Mouse (Mus musculus) kidney, embryonic 15.5 days (tissue): ENCODE results near the gene Etv6. TPM values are rescaled to one million over a fixed set of nuclear protein-coding genes. Genes with fewer than 3 reads are reported as not detected.

Source experiments
- ATAC-seq: fragments of 200-750 bp; cut with Nextera tagmentation; replicated peaks from 2 replicates; pipeline ENCODE4 v1.8.0; 2017; ENCODE audit warnings: moderate TSS enrichment; ENCODE audit not compliant: low FRiP score
- H3K27ac ChIP-seq: fragments of 300-500 bp; sonication (generic); 2 replicates; pipeline ENCODE4 v1.5.1; 2015; ENCODE audit warnings: mild to moderate bottlenecking, inconsistent platforms
- H3K27me3 ChIP-seq: fragments of 300-500 bp; sonication (generic); 2 replicates; pipeline ENCODE4 v1.6.1; 2015; ENCODE audit warnings: inconsistent platforms
- H3K36me3 ChIP-seq: fragments of 300-500 bp; sonication (generic); 2 replicates; pipeline ENCODE4 v1.6.1; 2015; ENCODE audit warnings: inconsistent platforms
- H3K4me1 ChIP-seq: fragments of 300-500 bp; sonication (generic); 2 replicates; pipeline ENCODE4 v1.6.1; 2015; ENCODE audit warnings: inconsistent platforms
- H3K4me2 ChIP-seq: fragments of 300-500 bp; sonication (generic); 2 replicates; pipeline ENCODE4 v1.6.1; 2015; ENCODE audit warnings: moderate library complexity, mild to moderate bottlenecking, inconsistent platforms
- H3K4me3 ChIP-seq: fragments of 300-500 bp; sonication (generic); replicated peaks from 2 replicates; pipeline ENCODE4 v1.5.1; 2015; ENCODE audit warnings: mild to moderate bottlenecking, inconsistent platforms
- H3K9ac ChIP-seq: fragments of 300-500 bp; sonication (generic); 2 replicates; pipeline ENCODE4 v1.6.1; 2015; ENCODE audit warnings: mild to moderate bottlenecking, inconsistent platforms
- H3K9me3 ChIP-seq: fragments of 300-500 bp; sonication (generic); replicated peaks from 2 replicates; pipeline ENCODE4 v1.6.1; 2016; ENCODE audit warnings: inconsistent platforms
- WGBS: fragments of 180-500 bp; shearing (Covaris S2); methylation state at CpG from one replicate; pipeline ENCODE4 v1.1.7; 2015; ENCODE audit warnings: mixed read lengths; 5-methylcytosine and 5-hydroxymethylcytosine counted together
- polyA plus RNA-seq: library from polyadenylated mRNA; unstranded; fragments of >200 nt; fragmentation: Nextera tagmentation; extraction: Ambion mirVana; gene quantifications from 2 replicates; pipeline ENCODE4 v1.2.1, GENCODE M21; 2015

Gene Etv6
- polyA plus RNA-seq, 1 experiment from 2014 or later, result 13.0 TPM

- ATAC-seq, result no peak
- H3K27me3 ChIP-seq, result no peaks in the 10 kb centered on the region
- 72% methylated on average over 13 of the region's 13 CpGs for WGBS
- H3K9me3 ChIP-seq, result no peaks in the 10 kb centered on the region
- H3K36me3 ChIP-seq, result no peaks in the 10 kb centered on the region
- no peak overlapping the region for H3K9ac ChIP-seq
- no peak overlapping the region for H3K4me2 ChIP-seq
- no peak overlapping the region for H3K27ac ChIP-seq
- no peak overlapping the region for H3K4me3 ChIP-seq
- peaks cover 15% of the 10 kb centered on the region for H3K4me1 ChIP-seq
Measured at GRCm38 (mm10) chr6:134210675-134211457, 175.4 kb downstream of the Etv6 start.

- Histone ChIP-seq H3K4me3 (no peak overlapping the region), H3K4me1 (peaks cover 15% of the 10 kb centered on the region), H3K9ac (no peak overlapping the region), H3K36me3 (no peaks in the 10 kb centered on the region), H3K9me3 (no peaks in the 10 kb centered on the region), H3K4me2 (no peak overlapping the region), H3K27ac (no peak overlapping the region), H3K27me3 (no peaks in the 10 kb centered on the region)
- 78% methylated on average over 9 of the region's 9 CpGs for WGBS
- no peak for ATAC-seq
Measured at GRCm38 (mm10) chr6:134211458-134211776, 175.9 kb downstream of the Etv6 start.

- no peaks in the 10 kb centered on the region for H3K36me3 ChIP-seq
- WGBS, result 80% methylated on average over 6 of the region's 6 CpGs
- H3K9ac ChIP-seq, result no peak overlapping the region
- no peaks in the 10 kb centered on the region for H3K27me3 ChIP-seq
- ATAC-seq, result no peak
- H3K27ac ChIP-seq, result no peak overlapping the region
- H3K9me3 ChIP-seq, result no peaks in the 10 kb centered on the region
- peaks cover 42% of the 10 kb centered on the region for H3K4me1 ChIP-seq
- H3K4me3 ChIP-seq, result no peak overlapping the region
- H3K4me2 ChIP-seq, result no peak overlapping the region
Measured at GRCm38 (mm10) chr6:134217747-134218146, 182.2 kb downstream of the Etv6 start.

GRCm38 (mm10) chr6:134218441-134218840, 182.9 kb downstream of the Etv6 start:
- Histone ChIP-seq H3K4me2 (no peak overlapping the region), H3K27ac (no peak overlapping the region), H3K9ac (no peak overlapping the region), H3K4me3 (no peak overlapping the region), H3K36me3 (peaks cover 4% of the 10 kb centered on the region; the same call in 1 of the 2 replicates), H3K9me3 (no peaks in the 10 kb centered on the region), H3K4me1 (peaks cover 46% of the 10 kb centered on the region), H3K27me3 (no peaks in the 10 kb centered on the region)
- WGBS, result 85% methylated on average over 3 of the region's 3 CpGs
- ATAC-seq, result no peak

GRCm38 (mm10) chr6:134219358-134219757, 183.9 kb downstream of the Etv6 start:
- H3K9ac ChIP-seq, result no peak overlapping the region
- H3K9me3 ChIP-seq, result no peaks in the 10 kb centered on the region
- ATAC-seq, result no peak
- 14% methylated on average over 6 of the region's 6 CpGs for WGBS
- no peak overlapping the region for H3K4me2 ChIP-seq
- no peaks in the 10 kb centered on the region for H3K27me3 ChIP-seq
- peaks cover 46% of the 10 kb centered on the region for H3K4me1 ChIP-seq
- peak overlapping the region; percentile 55 for H3K27ac ChIP-seq
- H3K4me3 ChIP-seq, result no peak overlapping the region
- peaks cover 9% of the 10 kb centered on the region; the same call in 1 of the 2 replicates for H3K36me3 ChIP-seq

GRCm38 (mm10) chr6:134220209-134220777, 184.8 kb downstream of the Etv6 start:
- peaks cover 46% of the 10 kb centered on the region for H3K4me1 ChIP-seq
- 25% methylated on average over 13 of the region's 13 CpGs for WGBS
- peaks cover 13% of the 10 kb centered on the region; the same call in 1 of the 2 replicates for H3K36me3 ChIP-seq
- H3K9me3 ChIP-seq, result no peaks in the 10 kb centered on the region
- no peak overlapping the region for H3K4me3 ChIP-seq
- peak overlapping the region; percentile 55 for H3K27ac ChIP-seq
- H3K27me3 ChIP-seq, result no peaks in the 10 kb centered on the region
- peak; percentile 80 for ATAC-seq
- peak overlapping the region; percentile 3; the same call in 1 of the 2 replicates for H3K4me2 ChIP-seq
- H3K9ac ChIP-seq, result no peak overlapping the region

- peaks cover 46% of the 10 kb centered on the region for H3K4me1 ChIP-seq
- peak overlapping the region; percentile 73 for H3K27ac ChIP-seq
- peak; percentile 60 for ATAC-seq
- 61% methylated on average over 8 of the region's 8 CpGs for WGBS
- no peaks in the 10 kb centered on the region for H3K9me3 ChIP-seq
- no peak overlapping the region for H3K4me3 ChIP-seq
- H3K36me3 ChIP-seq, result peaks cover 15% of the 10 kb centered on the region; the same call in 1 of the 2 replicates
- no peak overlapping the region for H3K4me2 ChIP-seq
- no peak overlapping the region for H3K9ac ChIP-seq
- no peaks in the 10 kb centered on the region for H3K27me3 ChIP-seq
Measured at GRCm38 (mm10) chr6:134222248-134222929, 186.9 kb downstream of the Etv6 start.

- Histone ChIP-seq H3K27me3 (no peaks in the 10 kb centered on the region), H3K27ac (no peak overlapping the region), H3K4me2 (no peak overlapping the region), H3K36me3 (peaks cover 28% of the 10 kb centered on the region), H3K4me3 (no peak overlapping the region), H3K9me3 (no peaks in the 10 kb centered on the region), H3K9ac (no peak overlapping the region), H3K4me1 (peaks cover 20% of the 10 kb centered on the region)
- ATAC-seq, result no peak
- WGBS, result 89% methylated on average over 11 of the region's 11 CpGs
Measured at GRCm38 (mm10) chr6:134225564-134225963, 190.1 kb downstream of the Etv6 start.

- Histone ChIP-seq H3K36me3 (peaks cover 28% of the 10 kb centered on the region), H3K4me3 (no peak overlapping the region), H3K27ac (no peak overlapping the region), H3K9me3 (no peaks in the 10 kb centered on the region), H3K9ac (no peak overlapping the region), H3K27me3 (no peaks in the 10 kb centered on the region), H3K4me2 (no peak overlapping the region), H3K4me1 (peaks cover 12% of the 10 kb centered on the region)
- WGBS, result 79% methylated on average over 8 of the region's 8 CpGs
- no peak for ATAC-seq
Measured at GRCm38 (mm10) chr6:134226349-134227169, 191.1 kb downstream of the Etv6 start.

GRCm38 (mm10) chr6:134236311-134236710, 200.8 kb downstream of the Etv6 start:
- peaks cover 6% of the 10 kb centered on the region; the same call in 1 of the 2 replicates for H3K4me1 ChIP-seq

GRCm38 (mm10) chr6:134238455-134238854, 203.0 kb downstream of the Etv6 start:
- 91% methylated on average over 9 of the region's 9 CpGs for WGBS
- ATAC-seq, result no peak

More at GRCm38 (mm10) chr6:134236311-134236710, 200.8 kb downstream of the Etv6 start:
- Histone ChIP-seq H3K9me3 (no peaks in the 10 kb centered on the region), H3K36me3 (peaks cover 30% of the 10 kb centered on the region), H3K4me3 (no peak overlapping the region), H3K27me3 (no peaks in the 10 kb centered on the region), H3K27ac (no peak overlapping the region), H3K9ac (no peak overlapping the region), H3K4me2 (no peak overlapping the region)
- ATAC-seq, result no peak
- WGBS, result 76% methylated on average over 4 of the region's 4 CpGs

More at GRCm38 (mm10) chr6:134238455-134238854, 203.0 kb downstream of the Etv6 start:
- Histone ChIP-seq H3K27me3 (no peaks in the 10 kb centered on the region), H3K4me2 (no peak overlapping the region), H3K4me3 (no peak overlapping the region), H3K9me3 (no peaks in the 10 kb centered on the region), H3K36me3 (peaks cover 35% of the 10 kb centered on the region), H3K9ac (no peak overlapping the region), H3K27ac (no peak overlapping the region), H3K4me1 (peaks cover 17% of the 10 kb centered on the region)
